Comparison of ENCODE assay signal across 9 mouse cellular contexts in genomic region chr3:119154604-119155444, GRCm38 (mm10).
A peak's percentile ranks its signal among the peaks of the same experiment; 100 is the strongest.
DNase-seq lines count a peak whose midpoint lies in the region; ATAC-seq lines count a peak whose summit lies in the region.
"Had no signal": no experiment of that assay in that cellular context is flagged by ENCODE, and none has a peak within 500 bp of the region (broad histone marks: within the 10 kb centered on the region; RNA-seq: fewer than 3 reads in every experiment).

No protein-coding gene starts in this region.

- no peak overlapping the region for H3K27ac ChIP-seq in heart, embryonic 13.5 days (replicated peaks)
- H3K27ac ChIP-seq in embryonic facial prominence, embryonic 14.5 days (replicated peaks; ENCODE audit: low read depth, low read length), result no peak overlapping the region
- H3K27ac ChIP-seq: heart, embryonic 15.5 days had no signal

- H3K4me3 ChIP-seq in heart, embryonic 13.5 days, result no peak overlapping the region
- H3K4me3 ChIP-seq in embryonic facial prominence, embryonic 14.5 days (ENCODE audit: low read depth, low read length), result peak overlapping the region; percentile 5
- H3K4me3 ChIP-seq: heart, embryonic 15.5 days had no signal

- no peaks in the 10 kb centered on the region for H3K27me3 ChIP-seq in heart, embryonic 13.5 days (replicated peaks)
- H3K27me3 ChIP-seq in embryonic facial prominence, embryonic 14.5 days (replicated peaks; ENCODE audit: control insufficient read depth, insufficient read depth, low read length), result no peaks in the 10 kb centered on the region
- H3K27me3 ChIP-seq: heart, embryonic 15.5 days had no signal

- H3K9me3 ChIP-seq in heart, embryonic 13.5 days, result no peaks in the 10 kb centered on the region
- no peaks in the 10 kb centered on the region for H3K9me3 ChIP-seq in embryonic facial prominence, embryonic 14.5 days (ENCODE audit: control insufficient read depth, low read length)
- H3K9me3 ChIP-seq: heart, embryonic 15.5 days had no signal

- no peak for ATAC-seq in heart, embryonic 13.5 days (ENCODE audit: extremely low read depth, insufficient number of reproducible peaks, low FRiP score, low TSS enrichment)
- peak; percentile 62; the same call in 1 of the 2 replicates for ATAC-seq in embryonic facial prominence, embryonic 14.5 days (ENCODE audit: low read depth)
- no peak for ATAC-seq in activated CD4-positive, CD25-positive, alpha-beta regulatory T cell, adult 4 months

- no peaks in the 10 kb centered on the region for H3K36me3 ChIP-seq in heart, embryonic 13.5 days
- no peaks in the 10 kb centered on the region for H3K36me3 ChIP-seq in embryonic facial prominence, embryonic 14.5 days (ENCODE audit: control insufficient read depth, insufficient read depth, low read length)
- H3K36me3 ChIP-seq: heart, embryonic 15.5 days had no signal

- H3K9ac ChIP-seq in heart, embryonic 13.5 days, result no peak overlapping the region
- peak overlapping the region; percentile 17; the same call in 1 of the 2 replicates for H3K9ac ChIP-seq in embryonic facial prominence, embryonic 14.5 days (ENCODE audit: low read depth, low read length)
- H3K9ac ChIP-seq: heart, embryonic 15.5 days had no signal

- WGBS in heart, embryonic 13.5 days, result 58% methylated on average over 17 of the region's 17 CpGs
- WGBS in embryonic facial prominence, embryonic 14.5 days, result 36% methylated on average over 17 of the region's 17 CpGs

- H3K4me1 ChIP-seq in heart, embryonic 13.5 days, result no peaks in the 10 kb centered on the region
- peaks cover 3% of the 10 kb centered on the region; the same call in 1 of the 2 replicates for H3K4me1 ChIP-seq in embryonic facial prominence, embryonic 14.5 days (ENCODE audit: control insufficient read depth, insufficient read depth, low read length)
- H3K4me1 ChIP-seq: heart, embryonic 15.5 days had no signal

- no peak for DNase-seq in heart, adult 18-20 months
- peak; percentile 12 for DNase-seq in ZHBTc4 (ENCODE audit: low read depth, low spot score)
- DNase-seq in embryonic facial prominence, embryonic 14.5 days (ENCODE audit: low spot score), result peak; percentile 23
- peak; percentile 61 for DNase-seq in mesoderm, embryonic 11.5 days (ENCODE audit: low read depth, low spot score)
- DNase-seq in testis, postnatal 10 days (ENCODE audit: low spot score), result no peak
- no peak for DNase-seq in right cerebral cortex, adult 18-20 months

- H3K4me2 ChIP-seq in heart, embryonic 13.5 days, result peak overlapping the region; percentile 9; the same call in 1 of the 2 replicates
- peak overlapping the region; percentile 39 for H3K4me2 ChIP-seq in embryonic facial prominence, embryonic 14.5 days (ENCODE audit: low read depth, low read length)
- H3K4me2 ChIP-seq: heart, embryonic 15.5 days had no signal

Comparison
In these comparisons a context has a peak if more than half of its experiments do, and no peak if none do; other contexts are left out.
1. DNase-seq: peak in ZHBTc4 (single experiment), embryonic facial prominence, embryonic 14.5 days (single experiment) and mesoderm, embryonic 11.5 days (single experiment); none in heart, adult 18-20 months (0 of 2), testis, postnatal 10 days (single experiment) and right cerebral cortex, adult 18-20 months (single experiment).